ENCODE assay signal across 8 mouse cellular contexts in genomic region chr7:104445961-104446645, GRCm38 (mm10). TPM values are rescaled to one million over a fixed set of nuclear protein-coding genes. Genes with fewer than 3 reads are reported as not detected.
DNase-seq lines count a peak whose midpoint lies in the region; ATAC-seq lines count a peak whose summit lies in the region.

No protein-coding gene starts in this region.

- H3K4me3 ChIP-seq in hindbrain, embryonic 16.5 days (ENCODE audit: low read length), result no peak overlapping the region

- WGBS in hindbrain, embryonic 16.5 days, result 66% methylated on average over 2 of the region's 2 CpGs

- H3K9ac ChIP-seq in hindbrain, embryonic 16.5 days (ENCODE audit: low read depth, low read length), result no peak overlapping the region

- DNase-seq in 3T3-L1 (ENCODE audit: low read depth, low spot score), result peak; percentile 88
- DNase-seq in embryo, embryonic 10.5 days (ENCODE audit: low spot score), result peak; percentile 13
- peak; percentile 58 for DNase-seq in kidney, adult 9 months
- DNase-seq in MN1 (ENCODE audit: low spot score), result no peak
- no peak for DNase-seq in ovary, postnatal 10 days (ENCODE audit: low spot score)

- H3K4me2 ChIP-seq in hindbrain, embryonic 16.5 days (ENCODE audit: low read length), result no peak overlapping the region

- no peaks in the 10 kb centered on the region for H3K27me3 ChIP-seq in hindbrain, embryonic 16.5 days (replicated peaks; ENCODE audit: control insufficient read depth, insufficient read depth, low read length)

- H3K36me3 ChIP-seq in hindbrain, embryonic 16.5 days (ENCODE audit: control insufficient read depth, insufficient read depth, low read length), result no peaks in the 10 kb centered on the region

- no peak overlapping the region for H3K27ac ChIP-seq in hindbrain, embryonic 16.5 days (ENCODE audit: low read depth, low read length)

- no peaks in the 10 kb centered on the region for H3K4me1 ChIP-seq in hindbrain, embryonic 16.5 days (ENCODE audit: control insufficient read depth, insufficient read depth, low read depth, low read length)

- ATAC-seq in CD4-positive, CD25-positive, alpha-beta regulatory T cell, adult 4 months, result peak; percentile 93
- ATAC-seq in megakaryocyte, adult 5-6 weeks (ENCODE audit: poor library complexity, severe bottlenecking), result peak; percentile 89
- ATAC-seq in hindbrain, embryonic 16.5 days, result no peak

- H3K9me3 ChIP-seq in hindbrain, embryonic 16.5 days (ENCODE audit: control insufficient read depth, low read length), result no peaks in the 10 kb centered on the region

RNA-seq across cellular contexts. Expression of gene Trim30a, which starts 18.9 kb away (rescaled TPM):
- 10 to 100 TPM; 81.7 to 90.6 TPM for polyA plus RNA-seq in CD4-positive, CD25-positive, alpha-beta regulatory T cell, adult 4 months (2017; shearing (Covaris generic))
- total RNA-seq in megakaryocyte, adult 5-6 weeks (2015), result 113 and 121 TPM in 2 replicates
- total RNA-seq in megakaryocyte, adult 5-6 weeks (2017), result 82.3 and 86.1 TPM in 2 replicates
- polyA plus RNA-seq in hindbrain, embryonic 16.5 days (2015; fragmentation: Nextera tagmentation; extraction: Ambion mirVana), result 0.48 and 0.61 TPM in 2 replicates

RNA-seq across cellular contexts. Expression of gene Trim30c, which starts 45.5 kb away (rescaled TPM):
- polyA plus RNA-seq in CD4-positive, CD25-positive, alpha-beta regulatory T cell, adult 4 months (2017; shearing (Covaris generic)), result 1 to 10 TPM in 1 of 2 experiments, under 1 TPM in 1; 0.75 to 1.2 TPM
- total RNA-seq in megakaryocyte, adult 5-6 weeks (2015), result 2.0 and 2.8 TPM in 2 replicates
- 3.9 and 5.7 TPM in 2 replicates for total RNA-seq in megakaryocyte, adult 5-6 weeks (2017)
- 0.09 and 0.14 TPM in 2 replicates for polyA plus RNA-seq in hindbrain, embryonic 16.5 days (2015; fragmentation: Nextera tagmentation; extraction: Ambion mirVana)

Comparison
In these comparisons a context has a peak if more than half of its experiments do, and no peak if none do; other contexts are left out.
1. DNase-seq: peak in 3T3-L1 (single experiment), embryo, embryonic 10.5 days (single experiment) and kidney, adult 9 months (single experiment); none in MN1 (single experiment) and ovary, postnatal 10 days (single experiment).
2. RNA of gene Trim30a, which starts 18.9 kb away (polyA plus RNA-seq): 81.7 to 90.6 TPM in CD4-positive, CD25-positive, alpha-beta regulatory T cell, adult 4 months; 0.48 to 0.61 TPM in hindbrain, embryonic 16.5 days; every median in the first group is over 10 times any median in the second.